Comparison of ENCODE assay signal across 8 mouse cellular contexts in genomic region chr7:109545255-109545993, GRCm38 (mm10). TPM values are rescaled to one million over a fixed set of nuclear protein-coding genes. Genes with fewer than 3 reads are reported as not detected.
DNase-seq lines count a peak whose midpoint lies in the region; ATAC-seq lines count a peak whose summit lies in the region.

No protein-coding gene starts in this region.

- DNase-seq in lung, adult 18-20 months = peak; percentile 23 to 35
- no peak for DNase-seq in lung, postnatal 25 days (ENCODE audit: low spot score)
- peak; percentile 62 for DNase-seq in brain, adult 2 months (ENCODE audit: low read depth, low spot score)
- DNase-seq in heart, adult 9 months (ENCODE audit: low spot score in 2 of 2) = peak; percentile 49 to 57
- DNase-seq in lung, postnatal 36 days = peak; percentile 42
- no peak for DNase-seq in B cell, adult 2 months
- DNase-seq in MN1 (ENCODE audit: low spot score) = no peak

- 63% methylated on average over 10 of the region's 10 CpGs for WGBS in liver, embryonic 12.5 days (ENCODE audit: insufficient replicate concordance)

- H3K27me3 ChIP-seq in liver, embryonic 12.5 days (replicated peaks) = no peaks in the 10 kb centered on the region

- H3K4me2 ChIP-seq in liver, embryonic 12.5 days = no peak overlapping the region

- H3K4me1 ChIP-seq in liver, embryonic 12.5 days = no peaks in the 10 kb centered on the region; the same call in 1 of the 2 replicates

- no peak overlapping the region for H3K27ac ChIP-seq in liver, embryonic 12.5 days

- ATAC-seq in liver, embryonic 12.5 days = no peak

- no peak overlapping the region for H3K9ac ChIP-seq in liver, embryonic 12.5 days

- H3K9me3 ChIP-seq in liver, embryonic 12.5 days (replicated peaks) = no peaks in the 10 kb centered on the region

- no peak overlapping the region for H3K4me3 ChIP-seq in liver, embryonic 12.5 days

- peaks cover 44% of the 10 kb centered on the region for H3K36me3 ChIP-seq in liver, embryonic 12.5 days

RNA-seq across cellular contexts. Expression of gene Rpl27a, which starts 26.5 kb away (rescaled TPM):
- polyA plus RNA-seq in liver, embryonic 12.5 days (2016; fragmentation: Nextera tagmentation; extraction: Ambion mirVana) = 122 and 125 TPM in 2 replicates

RNA-seq across cellular contexts. Expression of gene Trim66, which starts 37.5 kb away (rescaled TPM):
- 0.04 TPM in 1 of 2 replicates, not detected in the other for polyA plus RNA-seq in liver, embryonic 12.5 days (2016; fragmentation: Nextera tagmentation; extraction: Ambion mirVana)

Comparison
In these comparisons a context has a peak if more than half of its experiments do, and no peak if none do; other contexts are left out.
1. DNase-seq: peak in lung, adult 18-20 months (2 of 2), brain, adult 2 months (single experiment), heart, adult 9 months (2 of 2) and lung, postnatal 36 days (single experiment); none in lung, postnatal 25 days (single experiment), B cell, adult 2 months (0 of 2) and MN1 (single experiment).